Mouse (Mus musculus): ENCODE results near the gene Zfp986. TPM values are rescaled to one million over a fixed set of nuclear protein-coding genes. Genes with fewer than 3 reads are reported as not detected.

Zfp986 gene
- not detected in 2 replicates for polyA plus RNA-seq (2012; rRNA removed)

GRCm38 (mm10) chr4:145868494-145868893, at the start of gene Zfp986:
Gene Zfp986 (plus strand): TSS chr4:145868794.

Other genes starting within 250 kb of the Zfp986 start
- gene Zfp980, start 198.1 kb upstream of the Zfp986 start, polyA plus RNA-seq (2012; rRNA removed) = not detected in 2 replicates
- not detected in 2 replicates for gene Zfp987, start 228.5 kb downstream of the Zfp986 start, polyA plus RNA-seq (2012; rRNA removed)